Mouse (Mus musculus) liver, adult 10 weeks (tissue): ENCODE measurements around the gene C1s1. TPM values are rescaled to one million over a fixed set of nuclear protein-coding genes. Genes with fewer than 3 reads are reported as not detected.

Source experiments
- polyA plus RNA-seq: library from polyadenylated mRNA; stranded (reverse); fragments of 350-450 nt; fragmentation: Illumina TruSeq; extraction: RNeasy Lipid Tissue Mini Kit (QIAGEN cat#74804); gene quantifications from one replicate; pipeline ENCODE4 v1.2.3, GENCODE M21; 2014; ENCODE audit warnings: low read depth, low replicate concordance

Gene C1s1
- polyA plus RNA-seq = 437 TPM

DNA sequence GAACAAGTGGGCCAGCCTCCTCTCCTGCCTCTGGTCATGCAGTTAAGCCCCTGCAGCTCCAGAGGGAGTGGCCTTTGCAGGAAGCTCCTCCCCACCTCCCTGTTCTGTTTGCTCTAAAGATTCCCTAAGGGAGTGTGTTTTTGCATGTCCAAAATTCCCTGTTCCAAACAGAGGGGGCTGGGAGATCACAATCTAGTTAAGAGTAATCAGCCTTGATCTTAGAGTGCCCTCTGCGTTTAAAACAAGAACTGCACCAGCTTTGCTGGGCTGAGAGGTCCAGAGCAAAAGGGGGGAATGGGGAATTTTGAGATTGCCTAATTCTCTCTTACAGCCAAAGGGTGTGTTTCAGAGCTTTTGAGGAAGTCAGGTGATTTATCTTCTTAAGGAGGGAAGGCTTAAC is at the start of gene C1s1:
Gene C1s1, minus strand, starts transcription at position 76 of the 400 bp plus-strand sequence.

DNA sequence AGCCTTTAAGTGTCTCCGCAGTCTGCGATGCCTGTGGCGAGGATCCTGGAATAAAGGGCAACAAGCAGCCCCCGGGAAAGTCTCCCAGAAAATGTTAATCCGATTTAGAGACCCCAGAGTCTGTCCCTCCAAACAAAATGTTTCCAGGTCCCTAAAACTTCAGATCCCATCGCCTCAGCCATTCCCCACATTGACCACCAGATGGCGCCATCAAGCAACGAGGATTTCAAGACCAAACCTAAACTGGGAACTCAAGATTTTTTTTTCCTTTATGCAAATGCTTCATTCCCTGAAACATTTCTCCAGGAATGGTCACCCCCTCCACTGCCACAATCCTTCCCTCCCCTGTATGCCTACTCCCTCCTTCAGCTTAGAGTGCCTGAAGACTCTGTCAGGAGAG is 27.9 kb upstream of the C1s1 start, which contains the start of gene C1rb:
Gene C1rb, plus strand, starts transcription at position 269 of the 400 bp plus-strand sequence.

GRCm38 (mm10) chr6:124512355-124512836 is 29.8 kb downstream of the C1s1 start, which contains the start of gene C1ra:
Gene C1ra (plus strand): TSS chr6:124512405.

GRCm38 (mm10) chr6:124492842-124493561 is 49.2 kb downstream of the C1s1 start, which contains the start of gene C1rl:
Gene C1rl (plus strand): TSS chr6:124493113.

Other genes with a start within 250 kb of the C1s1 start
- 11.2 TPM for gene Cd163, start 237.7 kb downstream of the C1s1 start, polyA plus RNA-seq
- gene Pex5, start 127.3 kb downstream of the C1s1 start, polyA plus RNA-seq = 20.9 TPM
- 0.13 TPM for gene Clstn3, start 77.6 kb downstream of the C1s1 start, polyA plus RNA-seq
- 26.1 TPM for gene C1rl, start 49.2 kb downstream of the C1s1 start, polyA plus RNA-seq
- 93.0 TPM for gene C1ra, start 30.0 kb downstream of the C1s1 start, polyA plus RNA-seq
- gene C1rb, start 27.9 kb upstream of the C1s1 start, polyA plus RNA-seq = not detected
- gene C1s2, start 93.7 kb upstream of the C1s1 start, polyA plus RNA-seq = not detected
- gene Lpcat3, start 120.7 kb upstream of the C1s1 start, polyA plus RNA-seq = 44.0 TPM
- 22.3 TPM for gene Emg1, start 169.8 kb upstream of the C1s1 start, polyA plus RNA-seq
- gene Phb2, start 170.0 kb upstream of the C1s1 start, polyA plus RNA-seq = 46.9 TPM
- 3.8 TPM for gene Ptpn6, start 196.4 kb upstream of the C1s1 start, polyA plus RNA-seq
- 7.5 TPM for gene Grcc10, start 199.0 kb upstream of the C1s1 start, polyA plus RNA-seq
- gene Gm45234, start 213.7 kb upstream of the C1s1 start, polyA plus RNA-seq = not detected
- 0.56 TPM for gene Atn1, start 214.2 kb upstream of the C1s1 start, polyA plus RNA-seq
- not detected for gene Eno2, start 227.3 kb upstream of the C1s1 start, polyA plus RNA-seq
- not detected for gene Lrrc23, start 237.4 kb upstream of the C1s1 start, polyA plus RNA-seq